Mouse (Mus musculus): ENCODE measurements around the gene Mbd3. TPM values are rescaled to one million over a fixed set of nuclear protein-coding genes. Genes with fewer than 3 reads are reported as not detected.

The Mbd3 gene
- total RNA-seq, 2 experiments from 2014 or later, result 137 to 140 TPM

Small RNAs within 50 kb of the gene (microRNA-seq; reads per million reads assigned to microRNA genes)
- 0 reads per million in 2 experiments for gene Gm22721

Other genes starting within 250 kb of the Mbd3 start
- 100 to 1,000 TPM; 163 to 193 TPM for gene Cirbp, start 233.6 kb downstream of the Mbd3 start, total RNA-seq (2021)
- gene 1600002K03Rik, start 226.6 kb downstream of the Mbd3 start, total RNA-seq (2021), result 1 to 10 TPM; 1.9 to 4.9 TPM
- 1 to 10 TPM; 2.8 to 2.9 TPM for gene Efna2, start 220.1 kb downstream of the Mbd3 start, total RNA-seq (2021)
- 10 to 100 TPM; 22.8 to 26.7 TPM for gene Mum1, start 173.1 kb downstream of the Mbd3 start, total RNA-seq (2021)
- 100 to 1,000 TPM; 480 to 520 TPM for gene Ndufs7, start 150.4 kb downstream of the Mbd3 start, total RNA-seq (2021)
- 10 to 100 TPM; 18.5 to 23.4 TPM for gene Gamt, start 138.5 kb downstream of the Mbd3 start, total RNA-seq (2021)
- 100 to 1,000 TPM; 131 to 140 TPM for gene Dazap1, start 138.1 kb downstream of the Mbd3 start, total RNA-seq (2021)
- gene Rps15, start 107.1 kb downstream of the Mbd3 start, total RNA-seq (2021), result 1,000 to 10,000 TPM in 1 of 2 experiments, 100 to 1,000 TPM in 1; 949 to 1,003 TPM
- gene Apc2, start 103.6 kb downstream of the Mbd3 start, total RNA-seq (2021), result 1 to 10 TPM; 6.0 to 6.2 TPM
- 10 to 100 TPM; 16.9 TPM for gene 2310011J03Rik, start 79.0 kb downstream of the Mbd3 start, total RNA-seq (2021)
- gene Pcsk4, start 70.1 kb downstream of the Mbd3 start, total RNA-seq (2021), result 1 to 10 TPM; 1.3 to 2.0 TPM
- gene Reep6, start 69.6 kb downstream of the Mbd3 start, total RNA-seq (2021), result 1 to 10 TPM; 1.6 to 1.8 TPM
- 10 to 100 TPM; 32.8 to 34.2 TPM for gene Adamtsl5, start 51.1 kb downstream of the Mbd3 start, total RNA-seq (2021)
- not detected for gene Plk5, start 43.1 kb downstream of the Mbd3 start, total RNA-seq (2021)
- 10 to 100 TPM; 20.2 to 22.2 TPM for gene Mex3d, start 11.9 kb downstream of the Mbd3 start, total RNA-seq (2021)
- gene Uqcr11, start 7.3 kb upstream of the Mbd3 start, total RNA-seq (2021), result 1,000 to 10,000 TPM; 1,257 to 1,372 TPM
- gene Tcf3, start 34.1 kb upstream of the Mbd3 start, total RNA-seq (2021), result 10 to 100 TPM; 58.6 to 60.1 TPM
- under 1 TPM in 1 of 2 experiments, not detected in 1; 0.05 TPM for gene Onecut3, start 95.3 kb upstream of the Mbd3 start, total RNA-seq (2021)
- gene Atp8b3, start 139.6 kb upstream of the Mbd3 start, total RNA-seq (2021), result not detected
- gene Rexo1, start 162.0 kb upstream of the Mbd3 start, total RNA-seq (2021), result 10 to 100 TPM; 22.4 to 26.2 TPM
- gene Klf16, start 177.8 kb upstream of the Mbd3 start, total RNA-seq (2021), result 10 to 100 TPM in 1 of 2 experiments, 1 to 10 TPM in 1; 9.6 to 10.4 TPM
- 10 to 100 TPM; 93.6 to 95.0 TPM for gene Abhd17a, start 190.8 kb upstream of the Mbd3 start, total RNA-seq (2021)
- 10 to 100 TPM; 27.0 to 30.4 TPM for gene Scamp4, start 203.3 kb upstream of the Mbd3 start, total RNA-seq (2021)
- gene Adat3, start 203.3 kb upstream of the Mbd3 start, total RNA-seq (2021), result 1 to 10 TPM; 2.6 to 2.9 TPM
- 1 to 10 TPM in 1 of 2 experiments, under 1 TPM in 1; 0.79 to 1.2 TPM for gene Gm49322, start 206.5 kb upstream of the Mbd3 start, total RNA-seq (2021)
- gene Csnk1g2, start 223.3 kb upstream of the Mbd3 start, total RNA-seq (2021), result 100 to 1,000 TPM; 142 to 162 TPM

Data from heart, postnatal 4 days (tissue).